Mouse (Mus musculus) heart, postnatal 0 days (tissue): ENCODE results near the gene Camk2n2.

ENCODE experiments used
- CTCF ChIP-seq: IDR thresholded peaks from 2 replicates; pipeline ENCODE4 v1.5.1; 2016; ENCODE audit warnings: antibody characterized with exemption, control low read depth, low read depth
- EP300 ChIP-seq: IDR thresholded peaks from 2 replicates; pipeline ENCODE4 v1.6.1; 2016; ENCODE audit warnings: antibody characterized with exemption, low read depth

- TF ChIP-seq CTCF (no peak), EP300 (no peak)
Observed at GRCm38 (mm10) chr16:20589366-20589938, 31.6 kb downstream of the Camk2n2 start, which contains the start of gene Vwa5b2.
